ENCODE assay signal across 8 mouse cellular contexts in the genomic region with DNA sequence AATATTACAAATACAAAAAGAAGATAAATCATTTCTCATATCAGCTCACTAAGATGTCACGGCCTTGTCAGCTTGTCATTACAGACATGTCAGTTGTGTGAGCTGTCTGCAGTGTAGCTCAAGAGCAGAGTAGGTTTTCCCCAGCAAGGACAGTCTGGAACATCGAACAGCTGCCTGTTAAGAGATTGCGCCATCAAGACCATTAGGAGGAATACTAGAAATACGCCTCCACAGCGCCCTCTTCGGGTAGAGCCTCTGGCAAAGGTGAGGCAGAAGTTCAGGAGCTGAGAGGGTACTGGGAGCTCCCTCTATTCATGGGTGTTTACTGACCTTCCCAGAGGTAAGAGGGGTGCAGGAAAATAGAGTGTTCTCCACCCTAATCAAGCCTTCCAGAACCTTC.
A peak's percentile ranks its signal among the peaks of the same experiment; 100 is the strongest.
DNase-seq lines count a peak whose midpoint lies in the region; ATAC-seq and TF ChIP-seq lines count a peak whose summit lies in the region.
"Had no signal": no experiment of that assay in that cellular context is flagged by ENCODE, and none has a peak within 500 bp of the region (broad histone marks: within the 10 kb centered on the region; RNA-seq: fewer than 3 reads in every experiment).

No protein-coding gene starts in this region.

- H3K4me3 ChIP-seq in left cerebral cortex, adult 2 months = no peak overlapping the region
- H3K4me3 ChIP-seq: embryonic facial prominence, embryonic 13.5 days had no signal

- no peak for ATAC-seq in CD4-positive, CD25-positive, alpha-beta regulatory T cell, adult 4 months

- H3K27ac ChIP-seq in left cerebral cortex, adult 2 months = no peak overlapping the region
- H3K27ac ChIP-seq: embryonic facial prominence, embryonic 13.5 days had no signal

- no peak for DNase-seq in left cerebral cortex, adult 2 months (ENCODE audit: extremely low spot score in 1 of 2, low spot score in 2 of 2)
- DNase-seq in left cerebral cortex, adult 11 months (ENCODE audit: low spot score) = no peak
- peak; percentile 62 for DNase-seq in adipocyte (ENCODE audit: low spot score)
- DNase-seq in embryo, embryonic 11.5 days (ENCODE audit: low read depth, low spot score) = peak; percentile 54
- DNase-seq in kidney, postnatal 14 days = peak; percentile 18
- DNase-seq in retina, postnatal 1 day = peak; percentile 57

- intact Hi-C loops in left cerebral cortex, adult 2 months (cut with DNase I) = no loop called here

- TF ChIP-seq CTCF in left cerebral cortex, adult 2 months (IDR thresholded peaks at IDR 0.05) = peak; percentile 18

Comparison
In these comparisons a context has a peak if more than half of its experiments do, and no peak if none do; other contexts are left out.
1. DNase-seq: peak in adipocyte (single experiment), embryo, embryonic 11.5 days (single experiment), kidney, postnatal 14 days (single experiment) and retina, postnatal 1 day (single experiment); none in left cerebral cortex, adult 2 months (0 of 2) and left cerebral cortex, adult 11 months (single experiment).